Comparison of ENCODE assay signal across 8 mouse cellular contexts in genomic region chr19:5713730-5714129, GRCm38 (mm10). TPM values are rescaled to one million over a fixed set of nuclear protein-coding genes. Genes with fewer than 3 reads are reported as not detected.
A peak's percentile ranks its signal among the peaks of the same experiment; 100 is the strongest.
DNase-seq lines count a peak whose midpoint lies in the region; TF ChIP-seq lines count a peak whose summit lies in the region.

No protein-coding gene starts in this region.

- peak; percentile 58 for DNase-seq in embryo, embryonic 11 days
- DNase-seq in embryo, embryonic 10 days (ENCODE audit: low spot score), result no peak
- no peak for DNase-seq in heart, embryonic 10.5 days (ENCODE audit: low spot score)
- DNase-seq in kidney, postnatal 36 days, result peak; percentile 77 to 86
- DNase-seq in thymus, postnatal 25 days, result no peak
- DNase-seq in embryo, embryonic 10.5 days (ENCODE audit: low spot score), result no peak

- no peak for TF ChIP-seq POLR2A in bone marrow, adult 2 months (IDR thresholded peaks at IDR 0.05; ENCODE audit: borderline replicate concordance, control insufficient read depth, low read depth, low read length)

- no peak for TF ChIP-seq CTCF in bone marrow, adult 2 months (IDR thresholded peaks at IDR 0.05; ENCODE audit: control insufficient read depth, insufficient read depth, low read length)

- H3K4me3 ChIP-seq in bone marrow, adult 2 months (replicated peaks; ENCODE audit: control insufficient read depth, low read depth, low read length), result no peak overlapping the region
- H3K4me3 ChIP-seq in heart, embryonic 10.5 days, result no peak overlapping the region
- H3K4me3 ChIP-seq in macrophage (ENCODE audit: inconsistent target), result no peak overlapping the region

- H3K79me2 ChIP-seq in macrophage (ENCODE audit: inconsistent target), result peaks cover 76% of the 10 kb centered on the region

- H3K27me3 ChIP-seq in heart, embryonic 10.5 days (ENCODE audit: insufficient read depth, poor library complexity, severe bottlenecking), result no peaks in the 10 kb centered on the region

- H3K9me3 ChIP-seq in heart, embryonic 10.5 days, result no peaks in the 10 kb centered on the region

- 13% methylated on average over 2 of the region's 2 CpGs for WGBS in bone marrow, adult 2 months
- 16% methylated on average over 2 of the region's 2 CpGs for WGBS in heart, embryonic 10.5 days
- 33% methylated on average over 2 of the region's 2 CpGs for WGBS in macrophage (ENCODE audit: missing documents)

- peaks cover 97% of the 10 kb centered on the region for H3K36me3 ChIP-seq in heart, embryonic 10.5 days
- peaks cover 52% of the 10 kb centered on the region for H3K36me3 ChIP-seq in macrophage (ENCODE audit: inconsistent target)

- peak overlapping the region; percentile 2; the same call in 1 of the 2 replicates for H3K27ac ChIP-seq in bone marrow, adult 2 months (ENCODE audit: control insufficient read depth, insufficient read depth, low read depth, low read length, poor library complexity)
- H3K27ac ChIP-seq in heart, embryonic 10.5 days, result peak overlapping the region; percentile 31; the same call in 1 of the 2 replicates
- peak overlapping the region; percentile 75 for H3K27ac ChIP-seq in macrophage

- H3K4me1 ChIP-seq in bone marrow, adult 2 months (ENCODE audit: control insufficient read depth, insufficient read depth, low read length), result peaks cover 14% of the 10 kb centered on the region
- H3K4me1 ChIP-seq in heart, embryonic 10.5 days, result peaks cover 43% of the 10 kb centered on the region

RNA-seq across cellular contexts. Expression of gene Kcnk7, which starts 9.6 kb away (rescaled TPM):
- not detected in 2 replicates for polyA plus RNA-seq in bone marrow, adult 2 months (2011; ENCODE audit: insufficient read depth, insufficient read length, low replicate concordance, missing spikeins)
- 0.15 TPM in 1 of 2 replicates, not detected in the other for polyA plus RNA-seq in heart, embryonic 10.5 days (2016; fragmentation: Nextera tagmentation; extraction: Ambion mirVana)
- 1 to 10 TPM in 1 of 26 experiments, under 1 TPM in 1, not detected in 24; 0.90 to 1.3 TPM for total RNA-seq in macrophage (2018; cell fraction: chromatin; rRNA removed)
- total RNA-seq in macrophage (2018; cell fraction: cytosol; rRNA removed), result not detected
- under 1 TPM in 1 of 26 experiments, not detected in 25; 0.72 TPM for total RNA-seq in macrophage (2018; cell fraction: nucleus; rRNA removed)
- polyA plus RNA-seq in macrophage (2018), result not detected in 3 replicates

RNA-seq across cellular contexts. Expression of gene Ehbp1l1, which starts 12.4 kb away (rescaled TPM):
- 130 and 224 TPM in 2 replicates for polyA plus RNA-seq in bone marrow, adult 2 months (2011; ENCODE audit: insufficient read depth, insufficient read length, low replicate concordance, missing spikeins)
- polyA plus RNA-seq in heart, embryonic 10.5 days (2016; fragmentation: Nextera tagmentation; extraction: Ambion mirVana), result 69.0 and 130 TPM in 2 replicates
- 100 to 1,000 TPM; 139 to 748 (median 457) TPM for total RNA-seq in macrophage (2018; cell fraction: chromatin; rRNA removed)
- total RNA-seq in macrophage (2018; cell fraction: cytosol; rRNA removed), result 100 to 1,000 TPM in 18 of 26 experiments, 10 to 100 TPM in 8; 47.4 to 186 (median 110) TPM
- 100 to 1,000 TPM in 25 of 26 experiments, 10 to 100 TPM in 1; 82.3 to 368 (median 235) TPM for total RNA-seq in macrophage (2018; cell fraction: nucleus; rRNA removed)
- 80.1 to 102 TPM (median 94.5 TPM) in 3 replicates for polyA plus RNA-seq in macrophage (2018)

RNA-seq across cellular contexts. Expression of gene Fam89b, which starts 15.7 kb away (rescaled TPM):
- polyA plus RNA-seq in bone marrow, adult 2 months (2011; ENCODE audit: insufficient read depth, insufficient read length, low replicate concordance, missing spikeins), result 33.5 and 37.8 TPM in 2 replicates
- 75.9 and 88.9 TPM in 2 replicates for polyA plus RNA-seq in heart, embryonic 10.5 days (2016; fragmentation: Nextera tagmentation; extraction: Ambion mirVana)
- total RNA-seq in macrophage (2018; cell fraction: chromatin; rRNA removed), result 10 to 100 TPM in 4 of 26 experiments, 1 to 10 TPM in 20, under 1 TPM in 1, not detected in 1; 0.92 to 16.9 (median 4.4) TPM
- 100 to 1,000 TPM in 17 of 26 experiments, 10 to 100 TPM in 9; 69.7 to 126 (median 104) TPM for total RNA-seq in macrophage (2018; cell fraction: cytosol; rRNA removed)
- total RNA-seq in macrophage (2018; cell fraction: nucleus; rRNA removed), result 10 to 100 TPM in 22 of 26 experiments, 1 to 10 TPM in 4; 8.4 to 47.1 (median 21.7) TPM
- polyA plus RNA-seq in macrophage (2018), result 73.7 to 132 TPM (median 76.9 TPM) in 3 replicates

RNA-seq across cellular contexts. Expression of gene Pcnx3, which starts 25.0 kb away (rescaled TPM):
- polyA plus RNA-seq in bone marrow, adult 2 months (2011; ENCODE audit: insufficient read depth, insufficient read length, low replicate concordance, missing spikeins), result 43.5 and 99.7 TPM in 2 replicates
- 20.1 and 26.3 TPM in 2 replicates for polyA plus RNA-seq in heart, embryonic 10.5 days (2016; fragmentation: Nextera tagmentation; extraction: Ambion mirVana)
- total RNA-seq in macrophage (2018; cell fraction: chromatin; rRNA removed), result 100 to 1,000 TPM in 24 of 26 experiments, 10 to 100 TPM in 2; 81.6 to 355 (median 198) TPM
- total RNA-seq in macrophage (2018; cell fraction: cytosol; rRNA removed), result 10 to 100 TPM; 21.4 to 53.6 (median 36.9) TPM
- 100 to 1,000 TPM in 18 of 26 experiments, 10 to 100 TPM in 8; 73.9 to 157 (median 117) TPM for total RNA-seq in macrophage (2018; cell fraction: nucleus; rRNA removed)
- polyA plus RNA-seq in macrophage (2018), result 16.4 to 37.7 TPM (median 26.8 TPM) in 3 replicates

RNA-seq across cellular contexts. Expression of gene Map3k11, which starts 25.2 kb away (rescaled TPM):
- polyA plus RNA-seq in bone marrow, adult 2 months (2011; ENCODE audit: insufficient read depth, insufficient read length, low replicate concordance, missing spikeins), result 26.8 and 60.5 TPM in 2 replicates
- 33.6 and 36.0 TPM in 2 replicates for polyA plus RNA-seq in heart, embryonic 10.5 days (2016; fragmentation: Nextera tagmentation; extraction: Ambion mirVana)
- 10 to 100 TPM; 19.3 to 86.5 (median 44.6) TPM for total RNA-seq in macrophage (2018; cell fraction: chromatin; rRNA removed)
- 10 to 100 TPM; 33.8 to 69.3 (median 53.0) TPM for total RNA-seq in macrophage (2018; cell fraction: cytosol; rRNA removed)
- total RNA-seq in macrophage (2018; cell fraction: nucleus; rRNA removed), result 10 to 100 TPM; 35.9 to 78.0 (median 54.2) TPM
- polyA plus RNA-seq in macrophage (2018), result 29.4 to 53.8 TPM (median 31.8 TPM) in 3 replicates

Comparison
In these comparisons a context has a peak if more than half of its experiments do, and no peak if none do; other contexts are left out.
1. DNase-seq: peak in embryo, embryonic 11 days (single experiment) and kidney, postnatal 36 days (2 of 2); none in embryo, embryonic 10 days (single experiment), heart, embryonic 10.5 days (single experiment), thymus, postnatal 25 days (single experiment) and embryo, embryonic 10.5 days (single experiment).
2. H3K27ac ChIP-seq: peak in every context shown above with its lines; median percentile 75 in macrophage; 31 in heart, embryonic 10.5 days; 2 in bone marrow, adult 2 months.